Mouse (Mus musculus) activated CD4-positive, CD25-positive, alpha-beta regulatory T cell, adult 9 weeks (primary cell): ENCODE results near the gene Wnt3. TPM values are rescaled to one million over a fixed set of nuclear protein-coding genes. Genes with fewer than 3 reads are reported as not detected.

Experiments
- polyA plus RNA-seq: library from polyadenylated mRNA; unstranded; fragments of 100-300 nt; shearing (Covaris generic); gene quantifications from one replicate; pipeline ENCODE4 v1.2.1, GENCODE M21; 2017

Gene Wnt3
- 5.2 TPM for polyA plus RNA-seq

DNA sequence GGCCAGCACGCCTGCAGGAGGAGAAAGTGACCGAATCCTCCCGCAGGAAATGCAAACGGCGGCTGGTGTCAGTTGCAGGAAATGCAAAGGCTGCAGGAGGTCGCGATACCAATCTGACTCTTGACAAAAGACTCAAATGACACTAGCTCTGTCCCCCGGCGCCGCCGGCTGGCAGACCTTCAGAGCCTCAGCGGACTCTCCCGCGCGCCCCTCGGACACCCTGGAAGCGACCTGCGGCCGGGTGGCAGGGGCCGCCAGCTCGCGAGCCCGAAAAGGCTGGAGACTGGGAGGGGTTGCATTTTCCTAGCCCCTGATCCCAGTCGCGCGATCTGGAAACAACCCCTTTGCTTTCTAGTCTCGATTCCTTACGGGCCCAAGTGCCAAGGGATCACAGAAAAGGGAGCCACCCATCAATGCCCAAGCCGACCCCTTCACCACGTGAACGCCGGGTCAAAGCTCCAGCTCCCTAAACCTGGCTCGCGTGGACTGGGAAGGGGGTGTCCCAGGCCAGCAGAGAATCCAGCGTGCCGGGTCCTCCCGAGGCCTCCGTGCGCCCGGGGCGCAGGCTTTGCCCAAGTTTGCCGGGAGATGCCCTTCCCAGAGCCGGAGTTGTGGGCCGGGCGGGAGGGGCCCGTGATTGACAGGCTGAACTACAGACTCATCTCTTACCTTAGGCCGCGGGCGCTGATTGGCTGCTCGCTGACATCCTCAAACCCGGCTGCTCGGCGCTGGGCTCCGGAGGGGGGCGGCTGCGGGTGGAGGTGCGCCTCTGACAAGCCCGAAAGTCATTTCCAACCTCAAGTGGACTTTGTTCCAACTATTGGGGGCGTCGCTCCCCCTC is at the start of gene Wnt3:
Gene Wnt3, plus strand, starts transcription at position 764 of the 841 bp plus-strand sequence.

DNA sequence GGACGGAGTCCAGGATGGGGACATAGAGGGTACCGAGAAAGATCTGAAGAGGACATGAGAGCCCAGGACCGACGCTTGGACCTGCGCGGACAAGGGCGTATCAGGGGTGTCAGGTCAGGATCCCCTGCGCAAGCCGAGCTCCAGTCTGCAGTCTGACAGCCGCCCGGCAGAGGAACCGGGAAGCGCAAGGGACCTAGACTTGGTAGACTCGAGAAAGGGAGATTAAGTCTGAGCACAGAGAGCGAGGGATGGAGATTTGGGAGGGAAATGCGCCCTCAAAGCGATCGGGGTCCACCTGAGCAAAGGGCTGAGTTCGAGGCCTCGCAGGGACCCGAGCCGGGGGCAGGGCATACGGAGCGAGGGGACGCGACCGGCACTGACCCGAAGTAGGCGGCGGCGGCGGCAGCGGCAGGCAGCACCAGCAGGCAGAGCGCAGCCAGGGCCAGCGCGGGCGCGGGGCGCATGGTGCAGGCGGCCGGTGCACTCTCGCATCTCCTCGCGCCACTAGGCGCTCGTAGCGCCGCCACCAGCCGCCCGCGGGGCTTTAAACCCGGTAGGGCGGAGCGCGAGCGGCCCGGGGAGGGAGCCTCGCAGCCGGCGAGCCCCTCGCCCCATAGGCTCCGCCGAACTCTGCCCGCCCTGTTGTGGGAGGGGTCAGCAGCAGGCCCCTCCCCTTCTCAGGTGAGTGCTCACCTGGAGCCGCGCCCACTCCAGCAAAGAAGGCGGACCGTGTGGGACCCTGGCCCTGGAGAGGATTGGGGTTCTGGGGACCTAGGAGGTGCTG is 24.5 kb upstream of the Wnt3 start, which contains the start of gene Wnt9b:
Gene Wnt9b, minus strand, starts transcription at position 516 of the 784 bp plus-strand sequence.

Other genes with a start within 250 kb of the Wnt3 start
- gene Gm884, start 153.0 kb upstream of the Wnt3 start, polyA plus RNA-seq, result not detected
- not detected for gene Lyzl6, start 135.3 kb upstream of the Wnt3 start, polyA plus RNA-seq
- not detected for gene Rprml, start 124.6 kb upstream of the Wnt3 start, polyA plus RNA-seq
- 125 TPM for gene Gosr2, start 76.3 kb upstream of the Wnt3 start, polyA plus RNA-seq
- gene Wnt9b, start 24.3 kb upstream of the Wnt3 start, polyA plus RNA-seq, result not detected
- 88.0 TPM for gene Nsf, start 179.9 kb downstream of the Wnt3 start, polyA plus RNA-seq
- gene Arf2, start 192.6 kb downstream of the Wnt3 start, polyA plus RNA-seq, result 15.2 TPM